Mouse (Mus musculus): ENCODE results near the gene Mast4.

Gene Mast4

GRCm38 (mm10) chr13:102862397-102862796 lies 471.9 kb downstream of the Mast4 start:
- DNase-seq (ENCODE audit: low spot score), result no peak

- no peak for DNase-seq (ENCODE audit: low spot score)
Observed at GRCm38 (mm10) chr13:102860733-102861132, 473.6 kb downstream of the Mast4 start.

- no peak for DNase-seq (ENCODE audit: low spot score)
Observed at GRCm38 (mm10) chr13:102860135-102860534, 474.2 kb downstream of the Mast4 start.

- no peak for DNase-seq (ENCODE audit: low spot score)
Observed at GRCm38 (mm10) chr13:102857539-102857838, 476.8 kb downstream of the Mast4 start.

- DNase-seq (ENCODE audit: low spot score), result no peak
Observed at GRCm38 (mm10) chr13:102856821-102857538, 477.3 kb downstream of the Mast4 start.

GRCm38 (mm10) chr13:102852865-102853264 lies 481.4 kb downstream of the Mast4 start:
- DNase-seq (ENCODE audit: low spot score), result no peak

GRCm38 (mm10) chr13:102851253-102851652 lies 483.0 kb downstream of the Mast4 start:
- DNase-seq (ENCODE audit: low spot score), result no peak

- no peak for DNase-seq (ENCODE audit: low spot score)
Observed at GRCm38 (mm10) chr13:102850594-102850993, 483.7 kb downstream of the Mast4 start.

GRCm38 (mm10) chr13:102849068-102849467 lies 485.2 kb downstream of the Mast4 start:
- no peak for DNase-seq (ENCODE audit: low spot score)

- no peak for DNase-seq (ENCODE audit: low spot score)
Observed at GRCm38 (mm10) chr13:102846473-102846872, 487.8 kb downstream of the Mast4 start.

GRCm38 (mm10) chr13:102842715-102843114 lies 491.6 kb downstream of the Mast4 start:
- no peak for DNase-seq (ENCODE audit: low spot score)

GRCm38 (mm10) chr13:102842237-102842636 lies 492.1 kb downstream of the Mast4 start:
- no peak for DNase-seq (ENCODE audit: low spot score)

GRCm38 (mm10) chr13:102839741-102840482 lies 494.4 kb downstream of the Mast4 start:
- DNase-seq (ENCODE audit: low spot score), result no peak

GRCm38 (mm10) chr13:102837427-102837826 lies 496.9 kb downstream of the Mast4 start:
- no peak for DNase-seq (ENCODE audit: low spot score)

GRCm38 (mm10) chr13:102835336-102835735 lies 499.0 kb downstream of the Mast4 start:
- no peak for DNase-seq (ENCODE audit: low spot score)

- DNase-seq (ENCODE audit: low spot score), result no peak
Observed at GRCm38 (mm10) chr13:102818287-102818686, 516.0 kb downstream of the Mast4 start.

- DNase-seq (ENCODE audit: low spot score), result no peak
Observed at GRCm38 (mm10) chr13:102816689-102817088, 517.6 kb downstream of the Mast4 start.

GRCm38 (mm10) chr13:102815158-102815557 lies 519.1 kb downstream of the Mast4 start:
- no peak for DNase-seq (ENCODE audit: low spot score)

- DNase-seq (ENCODE audit: low spot score), result no peak
Observed at GRCm38 (mm10) chr13:102811129-102811832, 523.0 kb downstream of the Mast4 start.

- no peak for DNase-seq (ENCODE audit: low spot score)
Observed at GRCm38 (mm10) chr13:102806652-102807051, 527.6 kb downstream of the Mast4 start.

GRCm38 (mm10) chr13:102805190-102805589 lies 529.1 kb downstream of the Mast4 start:
- no peak for DNase-seq (ENCODE audit: low spot score)

- DNase-seq (ENCODE audit: low spot score), result no peak
Observed at GRCm38 (mm10) chr13:102803206-102803605, 531.1 kb downstream of the Mast4 start.

- DNase-seq (ENCODE audit: low spot score), result no peak
Observed at GRCm38 (mm10) chr13:102792157-102792556, 542.1 kb downstream of the Mast4 start.

Data from layer of hippocampus, adult 9-10 months (tissue).